Mouse (Mus musculus): ENCODE results near the gene Olfr137.

Olfr137 gene

GRCm38 (mm10) chr17:38307470-38307869 is at the start of gene Olfr137:
Gene Olfr137 (minus strand): TSS chr17:38307570.
- no peak for DNase-seq

- DNase-seq, result no peak
These were observed 22.2 kb upstream of the Olfr137 start, which contains the start of gene Olfr136 for GRCm38 (mm10) chr17:38329531-38329930. Gene Olfr136 (plus strand): TSS chr17:38329831.

GRCm38 (mm10) chr17:38260735-38261134 is 46.6 kb downstream of the Olfr137 start, which contains the start of gene Olfr138:
Gene Olfr138 (plus strand): TSS chr17:38261035.
- DNase-seq, result no peak
